Comparison of ENCODE assay signal across 10 mouse cellular contexts in the genomic region with DNA sequence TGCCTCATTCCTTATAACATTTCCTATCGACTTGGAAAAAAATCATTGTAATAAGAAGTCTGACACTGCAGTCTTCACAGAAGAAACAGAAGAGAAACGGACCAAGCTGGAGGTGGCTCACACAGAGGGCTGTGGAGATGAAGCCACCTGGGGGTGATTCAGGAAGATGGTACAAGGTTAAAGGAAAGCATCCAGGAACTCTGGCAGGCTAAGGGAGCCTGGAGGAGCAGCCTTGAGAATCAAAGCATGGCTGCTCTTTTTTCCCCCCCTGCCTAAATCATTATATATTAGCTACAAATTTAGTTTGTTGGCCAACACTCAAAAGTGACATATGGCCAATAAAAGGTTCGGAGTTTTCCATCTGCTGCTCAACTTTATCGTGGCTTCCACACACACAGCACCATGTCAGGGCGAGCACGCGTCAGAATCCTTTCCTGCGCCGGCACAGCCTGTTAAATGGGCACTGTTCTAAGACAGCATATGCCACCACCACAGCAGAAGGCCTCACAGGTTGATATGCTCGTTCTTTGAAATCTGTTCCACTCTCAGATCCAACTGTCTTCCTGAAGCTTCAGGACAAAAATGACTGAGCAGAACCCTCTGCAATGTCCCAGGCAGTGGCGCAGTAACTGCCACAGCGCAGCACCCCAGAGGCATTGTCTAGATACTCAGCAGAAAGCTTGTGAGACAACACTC. TPM values are rescaled to one million over a fixed set of nuclear protein-coding genes. Genes with fewer than 3 reads are reported as not detected.
A peak's percentile ranks its signal among the peaks of the same experiment; 100 is the strongest.
DNase-seq lines count a peak whose midpoint lies in the region; ATAC-seq lines count a peak whose summit lies in the region.
"Had no signal": no experiment of that assay in that cellular context is flagged by ENCODE, and none has a peak within 500 bp of the region (broad histone marks: within the 10 kb centered on the region; RNA-seq: fewer than 3 reads in every experiment).

No protein-coding gene starts in this region.

- H3K4me2 ChIP-seq in lung, embryonic 15.5 days: no peak overlapping the region
- H3K4me2 ChIP-seq: embryonic facial prominence, embryonic 12.5 days; heart, embryonic 13.5 days had no signal

- no peak overlapping the region for H3K9ac ChIP-seq in lung, embryonic 15.5 days
- H3K9ac ChIP-seq: embryonic facial prominence, embryonic 12.5 days; heart, embryonic 13.5 days had no signal

- DNase-seq in lung, postnatal 25 days (ENCODE audit: low spot score): no peak
- DNase-seq in cerebellum, postnatal 10 days: peak; percentile 77 to 86
- DNase-seq in layer of hippocampus, postnatal 14 days (ENCODE audit: low spot score in 2 of 2): peak; percentile 66 to 93
- DNase-seq in right cerebral cortex, postnatal 25 days: peak; percentile 18
- no peak for DNase-seq in thymus, postnatal 4 days
- DNase-seq: thymus, postnatal 14 days had no signal

- no peaks in the 10 kb centered on the region for H3K27me3 ChIP-seq in lung, embryonic 15.5 days
- H3K27me3 ChIP-seq: embryonic facial prominence, embryonic 12.5 days; heart, embryonic 13.5 days had no signal

- WGBS in lung, embryonic 15.5 days: 79% methylated on average over 12 of the region's 12 CpGs

- no peaks in the 10 kb centered on the region for H3K36me3 ChIP-seq in lung, embryonic 15.5 days
- H3K36me3 ChIP-seq: embryonic facial prominence, embryonic 12.5 days; heart, embryonic 13.5 days had no signal

- ATAC-seq in lung, embryonic 15.5 days (ENCODE audit: borderline replicate concordance, extremely low read depth, low FRiP score, low TSS enrichment): no peak
- ATAC-seq in monocyte, adult 5-6 weeks (replicated peaks; ENCODE audit: insufficient number of reproducible peaks, low FRiP score, low TSS enrichment, poor library complexity, severe bottlenecking): no peak

- no peaks in the 10 kb centered on the region for H3K9me3 ChIP-seq in lung, embryonic 15.5 days
- H3K9me3 ChIP-seq: embryonic facial prominence, embryonic 12.5 days; heart, embryonic 13.5 days had no signal

- peaks cover 5% of the 10 kb centered on the region; the same call in 1 of the 2 replicates for H3K4me1 ChIP-seq in lung, embryonic 15.5 days
- H3K4me1 ChIP-seq: embryonic facial prominence, embryonic 12.5 days had no signal

- H3K4me3 ChIP-seq in lung, embryonic 15.5 days: no peak overlapping the region
- H3K4me3 ChIP-seq: embryonic facial prominence, embryonic 12.5 days; heart, embryonic 13.5 days had no signal

- H3K27ac ChIP-seq in lung, embryonic 15.5 days: peak overlapping the region; percentile 60; the same call in 1 of the 2 replicates
- H3K27ac ChIP-seq: embryonic facial prominence, embryonic 12.5 days; heart, embryonic 13.5 days had no signal

RNA-seq across cellular contexts. Expression of gene Slc24a5, which starts 36.2 kb away (rescaled TPM):
- 1.7 and 3.4 TPM in 2 replicates for polyA plus RNA-seq in lung, embryonic 15.5 days (2015; fragmentation: Nextera tagmentation; extraction: Ambion mirVana)
- total RNA-seq in layer of hippocampus, postnatal 14 days (2021): 1 to 10 TPM in 1 of 2 experiments, under 1 TPM in 1; 0.64 to 1.2 TPM
- 0.49 to 0.86 TPM in 2 of 3 replicates, not detected in the other for total RNA-seq in monocyte, adult 5-6 weeks (2017)

Comparison
In these comparisons a context has a peak if more than half of its experiments do, and no peak if none do; other contexts are left out.
1. DNase-seq: peak in cerebellum, postnatal 10 days (2 of 2), layer of hippocampus, postnatal 14 days (2 of 2) and right cerebral cortex, postnatal 25 days (single experiment); none in lung, postnatal 25 days (single experiment) and thymus, postnatal 4 days (single experiment).